Mouse (Mus musculus) midbrain, embryonic 13.5 days (tissue): ENCODE data around the gene Trim72. TPM values are rescaled to one million over a fixed set of nuclear protein-coding genes. Genes with fewer than 3 reads are reported as not detected.

Experiments used
- ATAC-seq: fragments of 200-750 bp; cut with Nextera tagmentation; 2 replicates; pipeline ENCODE4 v1.8.0; 2017; ENCODE audit warnings: mild to moderate bottlenecking, moderate TSS enrichment, moderate library complexity
- H3K27ac ChIP-seq: fragments of 300-500 bp; sonication (generic); 2 replicates; pipeline ENCODE4 v1.5.1; 2015; ENCODE audit warnings: inconsistent platforms, mild to moderate bottlenecking, moderate library complexity
- H3K27me3 ChIP-seq: fragments of 300-500 bp; sonication (generic); 2 replicates; pipeline ENCODE4 v1.6.1; 2015; ENCODE audit warnings: mild to moderate bottlenecking, inconsistent platforms
- H3K36me3 ChIP-seq: fragments of 300-500 bp; sonication (generic); 2 replicates; pipeline ENCODE4 v1.6.1; 2015; ENCODE audit warnings: mild to moderate bottlenecking, inconsistent platforms
- H3K4me1 ChIP-seq: fragments of 300-500 bp; sonication (generic); replicated peaks from 2 replicates; pipeline ENCODE4 v1.6.1; 2015; ENCODE audit warnings: inconsistent platforms
- H3K4me2 ChIP-seq: fragments of 300-500 bp; sonication (generic); replicated peaks from 2 replicates; pipeline ENCODE4 v1.6.1; 2015; ENCODE audit warnings: moderate library complexity, mild to moderate bottlenecking, inconsistent platforms
- H3K4me3 ChIP-seq: fragments of 300-500 bp; sonication (generic); replicated peaks from 2 replicates; pipeline ENCODE4 v1.5.1; 2015; ENCODE audit warnings: mild to moderate bottlenecking, inconsistent platforms
- H3K9ac ChIP-seq: fragments of 300-500 bp; sonication (generic); replicated peaks from 2 replicates; pipeline ENCODE4 v1.6.1; 2015; ENCODE audit warnings: mild to moderate bottlenecking, inconsistent platforms
- H3K9me3 ChIP-seq: fragments of 300-500 bp; sonication (generic); 2 replicates; pipeline ENCODE4 v1.6.1; 2016; ENCODE audit warnings: mild to moderate bottlenecking, inconsistent platforms
- WGBS: fragments of 180-500 bp; shearing (Covaris S2); methylation state at CpG from one replicate; pipeline ENCODE4 v1.1.7; 2015; 5-methylcytosine and 5-hydroxymethylcytosine counted together
- polyA plus RNA-seq: library from polyadenylated mRNA; unstranded; fragments of >200 nt; fragmentation: Nextera tagmentation; extraction: Ambion mirVana; gene quantifications from 2 replicates; pipeline ENCODE4 v1.2.1, GENCODE M21; 2015

Gene Trim72
- polyA plus RNA-seq, 1 experiment from 2014 or later = not detected

DNA sequence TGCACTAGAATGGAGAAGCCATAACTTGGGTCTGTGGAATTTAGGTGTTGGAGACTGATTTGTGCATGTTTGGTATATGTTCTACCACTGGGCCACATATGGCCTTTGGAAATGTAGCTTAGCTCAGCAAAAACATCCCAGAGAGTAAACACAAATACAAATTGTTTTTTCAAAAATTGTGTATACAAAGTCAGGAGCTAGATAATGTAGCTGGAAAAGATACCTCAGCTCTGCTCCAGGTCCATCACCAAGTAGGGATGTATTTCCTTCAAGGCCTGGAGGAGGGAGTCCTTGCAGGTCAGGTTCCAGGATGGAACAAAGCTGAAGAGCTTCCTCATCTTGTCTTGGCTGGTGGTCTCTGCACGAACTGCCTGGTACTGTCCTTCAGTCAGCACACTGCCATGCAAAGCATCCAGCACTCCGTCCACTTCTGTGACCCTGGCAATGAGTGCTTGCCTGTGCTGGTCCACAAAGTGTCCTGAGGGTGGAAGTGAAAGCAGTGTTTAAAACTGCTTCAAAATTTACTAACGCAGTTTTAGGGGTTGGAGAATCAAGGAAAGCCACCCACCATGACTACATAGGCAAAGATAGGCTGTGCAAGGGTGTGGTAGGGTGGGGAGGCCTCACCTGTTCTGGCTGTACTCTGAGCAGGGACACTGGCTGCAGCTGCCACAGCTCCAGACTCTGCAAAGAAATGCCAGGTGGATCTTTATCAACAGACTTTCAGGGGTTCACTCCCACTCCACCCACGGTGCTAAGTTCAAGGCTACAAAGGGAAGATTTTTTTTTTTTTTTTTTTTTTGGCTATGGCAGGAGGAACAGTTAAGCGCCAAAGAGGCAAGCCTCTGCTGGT lies 11.0 kb upstream of the Trim72 start:
- Histone ChIP-seq H3K36me3 (peaks cover 22% of the 10 kb centered on the region), H3K27me3 (no peaks in the 10 kb centered on the region), H3K9ac (no peak overlapping the region), H3K4me3 (no peak overlapping the region), H3K4me1 (no peaks in the 10 kb centered on the region), H3K9me3 (no peaks in the 10 kb centered on the region), H3K4me2 (peak overlapping the region; percentile 26), H3K27ac (no peak overlapping the region)
- WGBS = 46% methylated on average over 5 of the region's 5 CpGs
- no peak for ATAC-seq

DNA sequence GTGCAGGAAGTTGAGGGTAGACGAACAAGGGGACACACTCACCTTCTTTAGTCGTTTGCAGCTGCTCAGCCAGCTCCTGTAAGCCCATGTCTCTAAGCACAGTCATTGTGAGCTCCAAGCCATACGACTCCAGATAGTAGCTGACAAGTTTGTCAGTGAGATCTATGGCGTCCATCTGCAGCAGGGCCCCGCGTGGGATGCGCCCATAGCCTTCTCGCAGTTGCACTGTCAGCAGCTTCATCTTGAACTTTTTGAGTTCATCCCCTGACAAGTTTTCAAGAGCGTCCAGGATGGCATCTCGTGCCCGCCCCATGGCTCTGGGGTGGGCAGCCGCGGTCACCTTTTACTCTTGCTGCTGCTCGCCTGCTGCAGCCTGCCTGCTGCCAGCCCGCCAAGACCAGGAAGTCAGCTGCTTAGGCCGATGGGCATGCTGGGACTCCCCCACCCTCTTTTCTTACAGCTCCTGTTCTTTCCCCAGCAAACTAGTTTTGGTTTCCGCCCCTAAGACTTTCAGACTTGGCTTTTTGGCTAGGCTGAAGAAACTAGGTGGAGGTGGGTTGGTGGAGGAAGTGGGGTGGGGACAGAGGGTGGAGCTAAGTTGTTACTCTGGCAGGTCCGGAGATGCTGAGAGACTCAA lies 10.3 kb upstream of the Trim72 start, which contains the start of gene Pycard:
Gene Pycard, minus strand, starts transcription at position 527 of the 637 bp plus-strand sequence.
- 0 out of 2 replicates have a peak within 1 kb of the TSS, but pooled peaks have one; percentile 2 for H3K4me3 ChIP-seq
- no peaks in the 10 kb centered on the region for H3K9me3 ChIP-seq
- 17% methylated on average over 18 of the region's 18 CpGs for WGBS
- H3K9ac ChIP-seq = no peak within 1 kb of the TSS; the same call in 1 of the 2 replicates
- no peaks in the 10 kb centered on the region for H3K27me3 ChIP-seq
- peak within 1 kb of the TSS; percentile 26 for H3K4me2 ChIP-seq
- H3K36me3 ChIP-seq = peaks cover 14% of the 10 kb centered on the region
- no peak within 1 kb of the TSS for H3K27ac ChIP-seq
- ATAC-seq = no peak
- no peaks in the 10 kb centered on the region for H3K4me1 ChIP-seq

DNA sequence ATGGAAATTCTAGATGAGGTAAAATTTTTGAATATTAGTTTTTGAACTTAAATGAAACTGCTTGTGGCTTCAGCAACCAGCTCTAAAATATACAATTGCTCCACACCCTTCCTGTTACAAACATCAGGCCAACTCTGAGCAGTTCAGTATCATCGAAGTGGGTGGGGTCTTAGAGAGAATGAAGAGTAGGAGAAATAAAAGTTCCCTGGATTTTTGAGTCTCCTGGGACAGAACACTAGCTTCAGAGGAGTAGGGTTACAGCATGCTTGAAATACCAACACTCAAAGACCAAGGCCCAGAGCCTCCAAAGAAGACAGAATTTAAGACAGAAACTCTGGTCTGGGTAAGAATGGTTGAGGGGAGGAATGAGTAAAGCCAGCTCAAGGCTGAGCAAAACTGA lies 4.3 kb upstream of the Trim72 start:
- WGBS = 89% methylated on average over 1 of the region's 1 CpGs
- Histone ChIP-seq H3K4me1 (peaks cover 2% of the 10 kb centered on the region), H3K4me3 (no peak overlapping the region), H3K9ac (no peak overlapping the region), H3K27me3 (peaks cover 4% of the 10 kb centered on the region; the same call in 1 of the 2 replicates), H3K4me2 (no peak overlapping the region), H3K27ac (no peak overlapping the region), H3K36me3 (no peaks in the 10 kb centered on the region), H3K9me3 (no peaks in the 10 kb centered on the region)
- no peak for ATAC-seq

GRCm38 (mm10) chr7:128000068-128000950 lies 3.4 kb upstream of the Trim72 start:
- Histone ChIP-seq H3K27ac (no peak overlapping the region), H3K27me3 (peaks cover 8% of the 10 kb centered on the region; the same call in 1 of the 2 replicates), H3K4me3 (no peak overlapping the region), H3K36me3 (no peaks in the 10 kb centered on the region), H3K4me2 (no peak overlapping the region), H3K4me1 (peaks cover 8% of the 10 kb centered on the region), H3K9me3 (no peaks in the 10 kb centered on the region), H3K9ac (no peak overlapping the region)
- WGBS = 89% methylated on average over 1 of the region's 1 CpGs
- ATAC-seq = no peak

- H3K27me3 ChIP-seq = peaks cover 8% of the 10 kb centered on the region; the same call in 1 of the 2 replicates
- H3K27ac ChIP-seq = no peak overlapping the region
- H3K36me3 ChIP-seq = no peaks in the 10 kb centered on the region
- 88% methylated on average over 6 of the region's 6 CpGs for WGBS
- no peak overlapping the region for H3K4me3 ChIP-seq
- no peak overlapping the region for H3K9ac ChIP-seq
- ATAC-seq = no peak
- no peaks in the 10 kb centered on the region for H3K9me3 ChIP-seq
- H3K4me1 ChIP-seq = peaks cover 8% of the 10 kb centered on the region
- no peak overlapping the region for H3K4me2 ChIP-seq
These were observed 651 bp upstream of the Trim72 start for GRCm38 (mm10) chr7:128003098-128003497.

- Histone ChIP-seq H3K4me2 (no peak overlapping the region), H3K36me3 (no peaks in the 10 kb centered on the region), H3K9me3 (no peaks in the 10 kb centered on the region), H3K4me3 (no peak overlapping the region), H3K4me1 (peaks cover 8% of the 10 kb centered on the region), H3K27ac (no peak overlapping the region), H3K27me3 (peaks cover 8% of the 10 kb centered on the region; the same call in 1 of the 2 replicates), H3K9ac (no peak overlapping the region)
- 82% methylated on average over 5 of the region's 5 CpGs for whole genome bisulfite sequencing
- no peak for ATAC-seq
These were observed 369 bp downstream of the Trim72 start for GRCm38 (mm10) chr7:128004150-128004486.

- peak overlapping the region; percentile 48; the same call in 1 of the 2 replicates for H3K9ac ChIP-seq
- no peak overlapping the region for H3K4me3 ChIP-seq
- no peaks in the 10 kb centered on the region for H3K9me3 ChIP-seq
- no peaks in the 10 kb centered on the region for H3K36me3 ChIP-seq
- H3K27me3 ChIP-seq = peaks cover 8% of the 10 kb centered on the region; the same call in 1 of the 2 replicates
- H3K27ac ChIP-seq = no peak overlapping the region
- peak overlapping the region; percentile 27; the same call in 1 of the 2 replicates for H3K4me2 ChIP-seq
- H3K4me1 ChIP-seq = peaks cover 8% of the 10 kb centered on the region
- WGBS = 28% methylated on average over 35 of the region's 35 CpGs
- no peak for ATAC-seq
These were observed 976 bp downstream of the Trim72 start for GRCm38 (mm10) chr7:128004487-128005362.

DNA sequence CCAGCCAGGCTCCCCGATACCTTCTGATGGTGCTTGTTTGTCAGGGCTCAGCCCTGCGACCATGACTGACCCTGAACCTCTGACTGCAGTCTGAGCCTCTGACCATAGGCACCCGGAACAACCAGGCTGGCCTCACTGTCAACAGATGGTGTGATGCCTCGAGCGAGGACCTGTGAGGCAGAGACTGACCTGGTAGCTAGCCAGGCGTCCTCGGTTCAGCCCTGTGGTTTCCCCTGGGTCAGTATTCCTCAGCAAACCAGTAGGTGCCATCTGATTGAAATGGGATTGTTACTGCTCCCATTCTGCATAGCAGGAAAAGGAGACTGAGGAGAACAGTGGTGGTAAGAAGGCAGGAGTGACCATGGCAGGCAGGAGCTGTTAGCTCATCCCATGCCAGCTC lies 2.4 kb downstream of the Trim72 start:
- no peak overlapping the region for H3K4me3 ChIP-seq
- H3K9me3 ChIP-seq = no peaks in the 10 kb centered on the region
- H3K4me1 ChIP-seq = peaks cover 8% of the 10 kb centered on the region
- 86% methylated on average over 7 of the region's 7 CpGs for WGBS
- no peak overlapping the region for H3K4me2 ChIP-seq
- peaks cover 8% of the 10 kb centered on the region; the same call in 1 of the 2 replicates for H3K27me3 ChIP-seq
- H3K36me3 ChIP-seq = no peaks in the 10 kb centered on the region
- no peak for ATAC-seq
- H3K27ac ChIP-seq = no peak overlapping the region
- no peak overlapping the region for H3K9ac ChIP-seq

- Histone ChIP-seq H3K4me3 (no peak overlapping the region), H3K9me3 (no peaks in the 10 kb centered on the region), H3K27ac (no peak overlapping the region), H3K36me3 (no peaks in the 10 kb centered on the region), H3K27me3 (0 out of 2 replicates have a peak, but pooled peaks cover under 1% of the 10 kb centered on the region), H3K4me2 (0 out of 2 replicates have a peak overlapping the region, but pooled peaks have one; percentile 22), H3K4me1 (peaks cover 2% of the 10 kb centered on the region; the same call in 1 of the 2 replicates), H3K9ac (no peak overlapping the region)
- ATAC-seq = no peak
- 55% methylated on average over 40 of the region's 40 CpGs for WGBS
These were observed 6.1 kb downstream of the Trim72 start for GRCm38 (mm10) chr7:128009715-128010340.

- no peaks in the 10 kb centered on the region for H3K36me3 ChIP-seq
- H3K9ac ChIP-seq = no peak overlapping the region
- H3K4me3 ChIP-seq = no peak overlapping the region
- no peak for ATAC-seq
- no peaks in the 10 kb centered on the region for H3K27me3 ChIP-seq
- H3K4me2 ChIP-seq = no peak overlapping the region
- H3K4me1 ChIP-seq = no peaks in the 10 kb centered on the region
- WGBS = 78% methylated on average over 13 of the region's 13 CpGs
- no peaks in the 10 kb centered on the region for H3K9me3 ChIP-seq
- no peak overlapping the region for H3K27ac ChIP-seq
These were observed 8.5 kb downstream of the Trim72 start for GRCm38 (mm10) chr7:128012136-128012780.
